Mouse (Mus musculus) A20 (cell line): Measurements from ENCODE around the gene Lrrc4c.

Experiments used
- DNase-seq: peaks from one replicate; pipeline ENCODE4 v3.0.0-alpha.2; 2011; ENCODE audit warnings: low read depth, low spot score

The Lrrc4c gene

DNA sequence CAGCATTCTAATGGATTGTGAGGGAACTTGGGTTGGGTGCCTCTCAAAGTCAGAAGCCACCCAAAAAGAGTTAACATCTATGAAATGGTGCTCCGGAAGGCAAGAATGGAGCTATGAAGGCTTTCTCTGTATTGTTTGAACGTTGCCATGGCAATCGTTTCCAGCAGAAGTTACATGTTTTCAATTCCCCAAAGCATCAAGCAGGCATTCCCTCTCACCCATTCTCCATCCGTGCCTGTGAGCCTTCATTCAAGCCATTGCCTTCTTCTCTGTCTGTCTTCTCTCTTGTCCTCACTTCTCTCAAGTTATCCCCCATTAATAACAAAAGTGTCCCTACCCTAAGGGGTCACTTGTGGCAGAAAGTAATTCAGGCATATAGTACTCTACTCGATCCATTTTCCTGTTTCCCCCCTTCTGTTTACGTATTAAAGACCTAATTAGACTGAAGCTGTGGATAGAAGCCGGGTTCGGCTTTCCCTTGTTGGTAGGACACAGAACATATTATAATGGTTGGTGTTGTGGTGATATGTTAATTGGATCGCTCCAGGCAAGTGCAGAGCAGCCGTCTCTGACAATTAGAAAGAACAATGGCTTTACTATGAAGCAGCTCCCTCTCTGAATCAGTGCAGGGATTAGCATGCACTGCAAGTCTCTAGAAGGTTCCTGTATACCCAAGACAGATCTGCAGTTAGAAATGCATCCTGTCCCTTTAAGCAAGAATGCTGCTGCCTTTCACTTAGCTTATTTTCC is 1160.4 kb downstream of the Lrrc4c start:
- no peak for DNase-seq

DNA sequence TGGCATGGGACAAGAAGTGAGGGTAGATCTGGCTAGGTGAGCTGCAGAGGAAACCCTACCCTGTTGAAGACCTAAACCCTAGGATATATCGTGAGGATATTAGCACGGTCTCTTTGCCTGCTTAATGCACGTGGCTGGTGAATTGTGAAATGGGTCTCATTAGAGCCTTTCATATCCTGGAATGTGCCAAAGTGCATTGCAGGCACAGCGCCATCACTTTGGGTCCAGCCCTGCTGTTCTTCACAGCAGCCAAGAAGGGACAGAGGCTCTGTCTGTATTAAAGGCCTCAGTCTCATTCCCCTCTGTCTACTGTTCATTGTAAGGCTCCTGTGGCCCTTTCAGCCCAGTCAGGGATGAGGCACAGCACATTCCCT is 1160.9 kb downstream of the Lrrc4c start:
- DNase-seq: no peak

DNA sequence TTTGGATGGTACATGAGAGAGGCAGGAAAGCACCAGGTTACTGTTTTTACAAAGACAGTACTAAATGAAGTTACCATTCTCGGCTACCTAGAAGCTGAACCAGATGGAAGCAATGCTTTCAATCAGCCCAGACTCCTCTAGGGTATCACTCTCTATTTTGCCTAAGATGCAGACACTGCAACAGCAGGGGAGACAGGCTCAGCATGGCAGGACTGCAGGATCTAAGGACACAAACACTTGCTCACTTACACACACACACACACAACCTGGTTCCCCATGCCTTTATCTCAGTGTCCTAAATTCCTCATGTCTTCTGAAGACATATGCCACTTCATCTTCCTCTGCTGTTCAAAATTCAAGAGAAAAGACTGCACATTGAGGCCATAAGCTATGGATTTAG is 1167.0 kb downstream of the Lrrc4c start:
- DNase-seq: no peak

DNA sequence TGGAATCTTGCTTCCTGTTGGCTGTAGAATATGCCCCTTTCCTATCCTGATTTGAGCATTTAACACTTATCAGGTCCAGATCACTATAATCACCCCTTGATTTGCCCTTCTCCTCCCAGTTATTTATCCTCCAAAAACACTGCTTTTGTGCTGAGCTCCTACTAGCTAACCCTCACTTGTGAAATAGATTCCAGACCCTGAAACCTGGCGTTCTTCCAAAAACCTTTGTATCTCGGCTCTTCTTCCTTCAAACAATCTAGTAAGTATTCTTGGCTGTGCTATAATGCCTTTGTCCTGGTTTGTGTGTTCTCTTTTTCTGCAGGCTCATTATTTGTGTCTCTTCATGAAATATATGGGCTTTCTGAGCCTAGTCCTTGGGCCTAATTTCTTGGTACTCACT is 1167.6 kb downstream of the Lrrc4c start:
- no peak for DNase-seq

DNA sequence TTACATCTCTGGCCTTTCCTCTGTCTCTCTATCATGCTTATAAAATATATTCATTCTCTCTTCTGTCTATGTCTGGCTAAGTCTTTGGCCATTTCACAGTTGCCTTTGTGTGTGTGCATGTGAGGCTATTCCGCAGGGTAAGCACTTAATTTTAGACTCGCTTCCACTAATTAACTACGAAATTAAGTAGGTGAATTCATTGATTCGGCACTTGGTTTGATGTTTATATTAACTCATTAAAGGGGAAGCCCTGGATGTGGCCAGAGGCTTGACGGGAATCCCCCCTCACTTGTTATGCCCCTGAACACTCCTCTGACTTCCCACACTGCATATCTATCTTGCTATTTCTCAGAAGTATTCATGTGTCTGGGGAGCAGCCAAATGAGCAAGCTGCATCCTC is 1169.6 kb downstream of the Lrrc4c start:
- DNase-seq: no peak

DNA sequence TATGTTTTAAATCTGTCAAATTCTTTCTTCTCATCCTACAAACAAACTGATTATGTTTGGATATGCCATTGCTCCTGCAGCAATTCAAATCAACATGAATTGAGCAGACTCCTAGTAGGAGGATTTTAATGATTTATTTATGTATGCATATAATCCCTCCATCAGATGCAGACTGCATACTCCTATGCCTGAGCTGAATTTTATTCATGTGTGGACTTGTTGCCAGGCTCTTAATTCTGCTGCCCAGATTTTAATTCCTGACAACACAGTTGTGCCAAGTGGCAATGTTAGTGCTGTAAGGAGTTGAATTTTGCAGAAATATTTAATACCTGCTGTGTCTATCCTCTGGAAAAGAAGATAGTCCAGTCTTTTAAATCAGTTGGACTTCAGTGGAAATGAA is 1179.1 kb downstream of the Lrrc4c start:
- no peak for DNase-seq

DNA sequence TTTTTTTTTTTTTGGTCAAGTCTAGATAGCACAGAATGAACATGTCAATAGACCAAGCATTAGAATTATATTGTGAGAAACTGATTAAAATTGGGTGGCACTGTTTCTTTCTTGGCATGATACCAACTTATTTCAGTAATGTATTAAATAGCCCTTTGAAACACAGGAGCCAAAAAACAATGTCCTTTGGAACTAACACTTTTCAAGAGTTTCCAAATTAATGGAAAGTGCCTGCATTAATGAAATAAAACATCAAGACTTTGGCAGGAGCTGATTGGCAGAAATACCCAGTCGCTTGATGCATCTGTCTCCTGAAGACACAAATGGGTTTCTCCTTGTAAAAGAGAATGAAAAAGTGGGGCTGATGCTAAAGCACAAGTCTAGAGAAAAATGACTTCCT is 1184.5 kb downstream of the Lrrc4c start:
- DNase-seq: no peak

DNA sequence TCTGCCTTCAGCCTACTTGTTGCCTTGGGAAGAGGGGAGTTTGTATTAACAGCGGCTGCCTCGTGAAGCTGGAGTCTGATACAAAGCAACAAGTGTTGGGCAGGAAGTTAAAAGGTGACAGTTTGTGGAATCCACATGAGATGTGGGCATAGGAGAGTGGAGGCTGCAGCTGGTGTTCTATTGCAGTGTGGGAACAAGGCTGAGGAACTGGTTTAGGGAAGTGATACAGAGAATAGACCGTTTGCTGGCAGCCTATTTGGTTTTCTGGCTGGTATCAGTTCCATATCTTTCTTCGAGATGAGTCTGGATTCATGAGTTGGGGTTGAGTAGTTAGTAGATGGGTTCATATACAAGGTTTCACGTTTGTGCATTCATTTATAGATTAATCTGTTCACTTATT is 1186.9 kb downstream of the Lrrc4c start:
- DNase-seq: no peak

DNA sequence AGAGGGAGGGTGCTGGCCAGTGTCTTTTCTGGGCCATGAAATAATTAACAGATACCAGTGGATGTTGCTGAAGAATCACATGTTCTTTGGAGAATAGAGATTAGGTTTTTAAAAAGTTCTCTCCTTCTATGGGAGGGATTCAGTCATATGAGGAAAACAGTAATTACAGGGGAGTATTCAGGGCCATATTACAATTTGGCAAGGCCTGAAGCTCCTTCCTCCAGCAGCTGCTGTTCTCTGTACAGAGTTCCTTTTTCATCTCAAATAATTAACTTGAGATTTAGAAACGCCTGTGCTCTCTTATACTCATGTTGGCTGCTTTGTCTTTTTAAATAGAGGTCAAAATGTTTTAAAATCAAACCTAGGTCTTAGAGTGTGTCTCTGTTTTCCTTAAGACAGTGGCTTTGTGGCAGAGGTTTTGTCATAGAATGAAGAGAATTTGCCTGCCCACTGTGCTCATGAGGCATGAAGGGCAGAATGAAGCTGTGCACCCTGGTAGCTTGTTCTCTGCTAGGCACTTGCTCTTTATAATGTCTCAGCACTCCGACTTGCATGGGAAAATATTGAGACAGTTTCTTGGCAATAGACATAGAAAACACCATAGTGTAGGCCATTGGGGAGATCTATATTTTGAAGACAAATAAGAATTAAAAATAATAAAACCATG is 1206.4 kb downstream of the Lrrc4c start:
- no peak for DNase-seq

DNA sequence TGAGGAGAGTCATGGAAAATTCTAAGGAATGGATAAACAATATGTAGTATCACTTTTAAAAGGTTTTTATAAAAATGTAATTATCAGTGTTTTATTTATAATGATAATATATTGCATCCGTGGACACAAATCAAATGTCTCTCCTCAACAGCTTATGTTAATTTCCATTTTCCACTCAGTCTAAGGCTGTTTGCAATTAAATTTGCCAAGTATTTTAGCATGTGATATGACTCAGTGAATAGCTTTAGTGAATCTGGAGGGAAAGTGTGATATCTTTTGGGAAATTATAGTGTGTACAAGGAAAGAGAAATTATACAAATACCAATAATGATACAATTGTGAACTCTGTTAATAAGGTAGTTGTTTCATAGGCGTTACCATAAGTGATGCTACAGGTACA is 1207.1 kb downstream of the Lrrc4c start:
- no peak for DNase-seq

DNA sequence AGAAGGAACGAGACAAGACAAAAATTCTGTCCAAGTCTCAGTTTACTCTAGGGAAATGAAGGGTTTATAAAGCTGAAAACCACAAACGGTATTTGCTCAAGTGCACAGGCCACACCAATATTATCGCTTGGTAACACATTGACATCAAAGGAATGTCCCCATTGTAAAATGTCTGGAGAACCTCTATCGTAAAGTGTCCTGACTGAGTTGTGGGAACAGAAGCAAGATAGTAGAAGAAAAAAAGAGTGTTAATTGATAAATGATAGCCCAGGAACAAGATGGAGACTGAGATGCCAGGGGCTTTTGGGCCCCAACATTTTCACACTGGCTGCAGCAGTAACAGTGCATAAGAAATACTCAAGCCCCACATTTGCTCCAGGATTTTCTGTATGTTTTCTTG is 1212.7 kb downstream of the Lrrc4c start:
- DNase-seq: no peak

DNA sequence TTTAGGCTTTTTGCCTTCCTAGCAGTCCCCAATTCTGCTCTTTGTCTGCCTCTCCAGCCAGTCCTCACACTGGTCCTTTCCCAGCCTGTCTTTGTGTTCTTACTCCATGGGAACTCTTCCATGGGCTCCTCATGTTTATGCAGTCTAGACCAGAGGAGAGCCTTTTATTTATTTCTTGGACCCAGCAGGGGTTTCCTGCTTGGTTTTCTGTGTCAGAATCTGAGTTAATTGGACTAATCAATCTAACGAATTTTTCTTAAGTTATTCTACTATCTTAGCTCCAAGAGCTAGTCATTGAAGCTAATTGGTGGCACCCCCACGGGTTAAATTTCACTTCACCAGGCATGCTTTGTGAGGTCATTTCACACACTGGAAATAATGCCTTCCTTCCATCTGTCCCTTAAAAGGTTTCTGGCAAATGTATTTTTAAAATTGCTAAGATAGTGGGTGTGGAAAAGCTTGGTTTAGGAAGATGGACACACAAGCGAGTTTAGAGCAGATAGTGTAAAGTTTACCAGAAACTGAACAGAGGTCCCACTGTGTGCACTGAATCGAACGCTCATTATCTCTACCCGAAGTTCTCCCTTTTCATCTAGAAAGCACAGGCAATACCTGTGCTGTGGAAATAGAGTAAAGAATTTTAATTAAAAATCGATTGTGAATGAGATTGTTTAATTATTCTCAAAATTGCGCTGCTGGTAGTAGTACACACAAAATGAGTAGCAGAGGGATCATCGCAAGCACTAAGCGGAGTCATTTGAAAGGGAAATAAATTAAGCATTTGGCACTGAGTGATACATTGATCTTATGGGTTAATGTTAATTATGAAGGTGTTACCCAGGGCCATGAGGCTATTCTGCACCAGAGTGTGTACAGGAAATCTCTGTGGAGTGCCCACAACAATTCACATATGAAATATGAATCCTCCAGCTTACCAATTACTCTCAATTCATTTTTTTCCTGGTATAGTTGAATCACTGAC is 1226.0 kb downstream of the Lrrc4c start:
- DNase-seq: no peak

DNA sequence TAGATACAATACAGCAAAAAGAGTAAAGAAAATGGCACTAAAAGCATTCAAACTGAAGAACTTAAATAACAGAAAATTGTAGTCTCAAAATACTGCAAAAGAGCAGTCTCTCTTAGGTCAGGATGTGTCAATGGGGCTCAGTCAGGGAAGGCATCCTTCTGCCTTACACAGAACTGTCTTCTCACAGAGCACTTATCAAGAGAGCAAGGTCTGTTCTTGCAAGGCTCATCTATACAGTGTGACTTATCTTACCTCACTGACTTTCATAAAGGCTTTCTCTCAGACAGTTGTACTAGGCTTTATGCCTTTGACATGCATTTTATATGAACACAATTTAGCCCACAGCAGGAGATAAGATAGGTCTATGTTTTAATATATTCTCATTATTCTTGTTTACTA is 1226.7 kb downstream of the Lrrc4c start:
- DNase-seq: no peak

DNA sequence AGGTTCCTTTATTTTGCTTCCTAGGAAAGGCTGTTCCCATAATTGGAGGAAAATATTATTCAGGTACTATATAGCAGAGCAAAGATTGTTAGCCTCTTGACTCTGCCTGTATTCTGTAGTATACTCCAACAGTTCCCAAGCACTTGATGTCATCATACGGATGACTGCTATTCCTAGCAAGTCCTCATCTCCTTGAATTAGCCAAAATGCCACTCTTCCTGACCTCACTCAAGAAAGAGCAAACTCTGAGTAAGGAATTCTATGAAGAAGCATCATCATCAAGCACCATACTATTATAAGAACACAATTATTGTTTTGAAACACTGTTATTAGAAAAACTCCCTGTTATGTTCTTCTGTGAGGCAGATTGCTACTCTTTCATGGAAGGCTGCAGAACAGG is 1228.0 kb downstream of the Lrrc4c start:
- no peak for DNase-seq

DNA sequence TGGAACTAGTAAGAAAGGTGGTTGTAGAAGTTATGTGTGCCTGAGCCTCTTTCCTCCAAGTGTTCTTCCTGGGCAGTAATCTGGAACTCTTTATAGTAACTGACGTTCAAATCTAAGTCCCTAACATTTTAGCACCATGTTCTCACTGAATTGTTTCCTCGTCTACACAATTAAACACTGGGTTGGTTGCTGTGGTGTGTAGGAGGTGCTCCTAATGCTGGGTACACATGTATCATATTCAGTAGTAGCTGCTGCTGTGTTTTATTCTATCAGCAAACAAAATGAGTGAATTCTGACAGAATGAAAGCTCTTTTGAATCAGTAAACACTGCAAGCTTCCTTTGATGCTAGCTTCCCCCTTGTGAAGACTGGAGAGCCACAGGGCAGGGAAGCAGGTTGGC is 1246.5 kb downstream of the Lrrc4c start:
- DNase-seq: no peak

DNA sequence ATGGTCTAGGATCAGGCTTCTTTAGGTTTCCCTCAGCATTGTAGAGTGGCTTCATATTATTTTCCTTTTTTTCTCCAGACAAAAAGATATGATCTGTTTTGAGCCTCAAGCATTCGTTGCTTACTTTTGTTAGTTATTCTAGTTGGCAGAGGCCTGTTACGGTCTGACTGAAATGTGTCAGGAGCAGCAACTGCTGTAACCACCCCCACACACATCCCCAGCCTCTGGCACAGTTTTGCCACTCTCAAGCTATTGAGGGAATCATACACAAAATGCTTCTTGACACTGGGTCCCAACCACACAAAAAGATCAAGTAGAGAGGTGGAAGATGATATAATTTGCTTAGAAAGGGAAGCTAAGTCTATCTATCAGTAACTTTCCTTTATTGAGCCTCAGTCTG is 1251.0 kb downstream of the Lrrc4c start:
- DNase-seq: no peak

DNA sequence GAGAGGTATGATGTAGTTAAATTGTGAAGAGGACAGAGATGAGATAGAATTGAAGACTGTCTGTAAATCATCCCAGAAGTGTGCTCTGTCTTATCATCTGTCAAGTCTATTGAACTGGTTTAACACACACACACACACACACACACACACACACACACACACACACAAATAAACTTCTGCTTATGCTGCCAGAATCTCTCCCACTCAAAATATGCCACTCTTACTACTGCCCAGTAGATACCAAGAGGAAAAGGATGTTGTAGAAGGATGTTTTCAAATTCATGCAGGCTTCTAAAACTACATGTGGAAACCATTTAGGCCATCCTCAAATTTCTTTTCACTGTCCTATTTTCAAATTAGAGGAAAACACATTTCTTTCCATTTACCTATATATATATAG is 1257.0 kb downstream of the Lrrc4c start:
- DNase-seq: no peak

DNA sequence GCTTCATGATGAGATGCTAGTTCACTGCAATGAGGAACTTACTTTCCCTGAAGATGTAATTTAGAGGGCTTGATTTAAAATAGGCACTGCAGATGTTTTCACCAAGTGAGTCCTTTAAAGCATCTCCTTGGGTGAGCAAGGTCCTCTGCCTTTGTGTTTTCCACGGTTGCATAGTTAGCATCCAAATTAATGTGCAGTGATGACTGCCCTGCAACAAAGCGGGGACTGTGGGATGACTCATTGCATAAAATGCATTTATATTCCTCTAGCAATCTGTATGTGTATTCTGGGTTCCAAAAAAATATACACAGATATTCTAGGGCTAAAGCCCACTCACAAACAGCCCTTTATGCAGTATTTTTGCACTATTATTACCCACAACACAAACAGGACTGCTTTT is 1263.2 kb downstream of the Lrrc4c start:
- DNase-seq: no peak

DNA sequence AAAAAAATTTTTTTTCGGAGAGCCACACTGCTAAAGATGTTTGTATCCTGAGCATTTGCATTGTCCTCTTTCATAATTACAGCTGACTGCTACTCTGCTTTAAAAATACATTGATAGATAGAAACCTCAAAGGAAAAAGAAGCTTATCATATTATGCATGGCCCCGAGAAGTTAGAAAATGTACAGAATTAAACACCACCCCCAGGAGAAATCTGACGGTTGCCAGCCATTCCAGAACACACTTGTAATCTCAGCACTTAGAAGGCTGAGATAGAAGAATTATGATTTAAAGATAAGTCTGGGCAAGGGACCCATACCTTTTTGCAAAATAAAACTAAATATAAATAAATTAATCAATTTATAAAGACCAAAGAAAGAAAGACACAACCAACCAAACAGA is 1268.4 kb downstream of the Lrrc4c start:
- no peak for DNase-seq

DNA sequence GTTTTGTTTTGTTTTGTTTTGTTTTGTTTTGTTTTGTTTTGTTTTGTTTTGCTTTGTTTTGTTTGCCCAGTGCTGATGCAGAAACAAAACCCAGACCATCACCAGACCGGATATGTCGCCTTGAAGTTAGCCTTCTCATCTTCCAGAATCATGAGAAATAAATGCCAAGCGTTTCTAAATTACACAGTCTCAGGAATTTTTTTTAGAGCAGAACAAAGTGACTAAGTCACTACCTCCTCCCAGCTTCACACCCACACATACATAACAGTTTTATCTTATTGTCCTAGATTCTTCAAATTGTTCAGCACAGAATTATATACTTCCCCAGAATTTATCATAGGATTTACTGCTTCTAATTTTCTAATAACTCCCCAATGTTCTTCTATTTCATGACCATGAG is 1272.6 kb downstream of the Lrrc4c start:
- DNase-seq: no peak

DNA sequence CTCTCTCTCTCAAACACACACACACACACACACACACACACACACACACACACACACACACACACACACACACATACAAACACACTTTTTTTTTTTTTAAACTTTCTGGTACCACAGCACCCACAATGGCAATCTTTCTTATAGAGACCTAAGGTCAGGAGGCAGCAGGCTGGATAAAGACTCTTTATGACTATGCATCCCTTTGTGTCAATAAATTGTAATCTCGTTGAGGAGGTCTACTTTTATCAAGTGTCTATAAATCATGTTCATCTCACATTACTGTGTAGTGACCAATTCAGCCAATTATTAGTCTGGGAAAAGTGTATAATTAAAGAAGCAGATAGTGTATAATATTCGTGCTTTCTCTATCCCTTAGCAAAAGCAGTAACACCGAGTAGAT is 1286.2 kb downstream of the Lrrc4c start:
- no peak for DNase-seq

DNA sequence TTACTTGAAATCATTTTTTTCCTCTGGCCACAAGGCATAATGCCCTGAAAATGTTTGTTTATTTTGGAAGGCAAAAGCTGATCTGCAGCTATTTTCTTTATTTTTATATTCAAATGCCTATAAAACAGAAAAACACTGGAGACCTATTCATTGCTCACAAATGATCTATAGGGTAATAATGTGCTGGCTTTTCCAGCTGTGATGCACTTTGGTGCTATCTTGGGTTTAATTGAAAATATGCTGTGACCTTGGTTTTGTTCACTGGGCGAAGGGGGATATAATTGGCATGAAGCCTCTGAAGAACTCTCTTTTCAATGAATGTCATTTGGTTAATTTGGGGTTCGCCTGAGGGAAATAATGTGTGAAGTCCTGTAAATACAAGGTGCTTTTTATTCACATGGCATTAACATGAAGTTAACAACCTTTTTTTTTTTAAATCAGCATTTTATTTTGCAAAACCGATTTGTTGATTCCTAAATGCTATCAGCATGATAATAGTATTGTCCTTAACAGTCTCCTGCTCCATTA is 1286.8 kb downstream of the Lrrc4c start:
- no peak for DNase-seq
